Mouse (Mus musculus): Measurements from ENCODE around the gene Ptpn3. TPM values are rescaled to one million over a fixed set of nuclear protein-coding genes. Genes with fewer than 3 reads are reported as not detected.

The Ptpn3 gene
- polyA plus RNA-seq, 1 experiment from 2014 or later = 5.2 TPM

GRCm38 (mm10) chr4:57282630-57283029, 19.0 kb downstream of the Ptpn3 start:
- ATAC-seq (ENCODE audit: low FRiP score, low TSS enrichment) = no peak
- no peak overlapping the region for H3K9ac ChIP-seq (ENCODE audit: low read length)
- no peaks in the 10 kb centered on the region for H3K36me3 ChIP-seq (ENCODE audit: control insufficient read depth, insufficient read depth, low read length)
- DNase-seq (ENCODE audit: low spot score) = no peak
- 0 out of 2 replicates have a peak overlapping the region, but pooled peaks have one; percentile 45 for H3K27ac ChIP-seq (replicated peaks)
- no peak overlapping the region for H3K4me2 ChIP-seq (replicated peaks; ENCODE audit: low read depth)
- H3K27me3 ChIP-seq (ENCODE audit: control insufficient read depth, insufficient read depth, low read length) = no peaks in the 10 kb centered on the region
- 56% methylated on average over 6 of the region's 6 CpGs for WGBS
- TF ChIP-seq CTCF (IDR thresholded peaks at IDR 0.05; ENCODE audit: low read depth) = no peak
- no peak for TF ChIP-seq EP300 (optimal IDR thresholded peaks at IDR 0.05)
- H3K9me3 ChIP-seq (ENCODE audit: control insufficient read depth, low read length) = no peaks in the 10 kb centered on the region
- H3K4me1 ChIP-seq (replicated peaks; ENCODE audit: control insufficient read depth, insufficient read depth) = peaks cover 4% of the 10 kb centered on the region; the same call in 1 of the 2 replicates
- H3K4me3 ChIP-seq (ENCODE audit: low read depth, low read length) = no peak overlapping the region

- TF ChIP-seq CTCF (IDR thresholded peaks at IDR 0.05; ENCODE audit: low read depth) = no peak
- TF ChIP-seq EP300 (optimal IDR thresholded peaks at IDR 0.05) = no peak
- Histone ChIP-seq H3K4me3 (ENCODE audit: low read depth, low read length) (no peak overlapping the region), H3K27me3 (ENCODE audit: control insufficient read depth, insufficient read depth, low read length) (no peaks in the 10 kb centered on the region), H3K27ac (replicated peaks) (peak overlapping the region; percentile 65), H3K9ac (ENCODE audit: low read length) (no peak overlapping the region), H3K9me3 (ENCODE audit: control insufficient read depth, low read length) (no peaks in the 10 kb centered on the region), H3K4me2 (replicated peaks; ENCODE audit: low read depth) (no peak overlapping the region), H3K4me1 (replicated peaks; ENCODE audit: control insufficient read depth, insufficient read depth) (peaks cover 4% of the 10 kb centered on the region; the same call in 1 of the 2 replicates), H3K36me3 (ENCODE audit: control insufficient read depth, insufficient read depth, low read length) (no peaks in the 10 kb centered on the region)
- ATAC-seq (ENCODE audit: low FRiP score, low TSS enrichment) (peak; percentile 92), DNase-seq (ENCODE audit: low spot score) (peak; percentile 70)
- 40% methylated on average over 5 of the region's 5 CpGs for WGBS
Observed at GRCm38 (mm10) chr4:57282179-57282578, 19.5 kb downstream of the Ptpn3 start.

GRCm38 (mm10) chr4:57280888-57281287, 20.7 kb downstream of the Ptpn3 start:
- Histone ChIP-seq H3K27me3 (ENCODE audit: control insufficient read depth, insufficient read depth, low read length) (no peaks in the 10 kb centered on the region), H3K4me1 (replicated peaks; ENCODE audit: control insufficient read depth, insufficient read depth) (peaks cover 4% of the 10 kb centered on the region; the same call in 1 of the 2 replicates), H3K4me2 (replicated peaks; ENCODE audit: low read depth) (no peak overlapping the region), H3K27ac (replicated peaks) (no peak overlapping the region), H3K4me3 (ENCODE audit: low read depth, low read length) (no peak overlapping the region), H3K9ac (ENCODE audit: low read length) (no peak overlapping the region), H3K9me3 (ENCODE audit: control insufficient read depth, low read length) (no peaks in the 10 kb centered on the region), H3K36me3 (ENCODE audit: control insufficient read depth, insufficient read depth, low read length) (no peaks in the 10 kb centered on the region)
- 41% methylated on average over 5 of the region's 5 CpGs for WGBS
- TF ChIP-seq CTCF (IDR thresholded peaks at IDR 0.05; ENCODE audit: low read depth) = no peak
- TF ChIP-seq EP300 (optimal IDR thresholded peaks at IDR 0.05) = no peak
- ATAC-seq (ENCODE audit: low FRiP score, low TSS enrichment) (no peak), DNase-seq (ENCODE audit: low spot score) (no peak)

- Histone ChIP-seq H3K9me3 (ENCODE audit: control insufficient read depth, low read length) (no peaks in the 10 kb centered on the region), H3K36me3 (ENCODE audit: control insufficient read depth, insufficient read depth, low read length) (no peaks in the 10 kb centered on the region), H3K4me1 (replicated peaks; ENCODE audit: control insufficient read depth, insufficient read depth) (peaks cover 4% of the 10 kb centered on the region; the same call in 1 of the 2 replicates), H3K4me3 (ENCODE audit: low read depth, low read length) (no peak overlapping the region), H3K4me2 (replicated peaks; ENCODE audit: low read depth) (no peak overlapping the region), H3K27me3 (ENCODE audit: control insufficient read depth, insufficient read depth, low read length) (no peaks in the 10 kb centered on the region), H3K9ac (ENCODE audit: low read length) (no peak overlapping the region), H3K27ac (replicated peaks) (no peak overlapping the region)
- DNase-seq (ENCODE audit: low spot score) (peak; percentile 71), ATAC-seq (ENCODE audit: low FRiP score, low TSS enrichment) (no peak)
- 23% methylated on average over 8 of the region's 8 CpGs for whole genome bisulfite sequencing
- no peak for TF ChIP-seq EP300 (optimal IDR thresholded peaks at IDR 0.05)
- TF ChIP-seq CTCF (IDR thresholded peaks at IDR 0.05; ENCODE audit: low read depth) = no peak
Observed at GRCm38 (mm10) chr4:57279229-57279628, 22.4 kb downstream of the Ptpn3 start.

GRCm38 (mm10) chr4:57278812-57279211, 22.8 kb downstream of the Ptpn3 start:
- Histone ChIP-seq H3K36me3 (ENCODE audit: control insufficient read depth, insufficient read depth, low read length) (no peaks in the 10 kb centered on the region), H3K9me3 (ENCODE audit: control insufficient read depth, low read length) (no peaks in the 10 kb centered on the region), H3K4me1 (replicated peaks; ENCODE audit: control insufficient read depth, insufficient read depth) (peaks cover 4% of the 10 kb centered on the region; the same call in 1 of the 2 replicates), H3K4me3 (ENCODE audit: low read depth, low read length) (no peak overlapping the region), H3K27ac (replicated peaks) (no peak overlapping the region; the same call in 1 of the 2 replicates), H3K27me3 (ENCODE audit: control insufficient read depth, insufficient read depth, low read length) (no peaks in the 10 kb centered on the region), H3K4me2 (replicated peaks; ENCODE audit: low read depth) (no peak overlapping the region), H3K9ac (ENCODE audit: low read length) (no peak overlapping the region)
- WGBS = 56% methylated on average over 10 of the region's 10 CpGs
- no peak for DNase-seq (ENCODE audit: low spot score)
- TF ChIP-seq CTCF (IDR thresholded peaks at IDR 0.05; ENCODE audit: low read depth) = no peak
- no peak for TF ChIP-seq EP300 (optimal IDR thresholded peaks at IDR 0.05)
- no peak for ATAC-seq (ENCODE audit: low FRiP score, low TSS enrichment)

GRCm38 (mm10) chr4:57277671-57278070, 24.0 kb downstream of the Ptpn3 start:
- no peak for DNase-seq (ENCODE audit: low spot score)
- H3K9ac ChIP-seq (ENCODE audit: low read length) = no peak overlapping the region
- H3K27me3 ChIP-seq (ENCODE audit: control insufficient read depth, insufficient read depth, low read length) = no peaks in the 10 kb centered on the region
- no peaks in the 10 kb centered on the region for H3K36me3 ChIP-seq (ENCODE audit: control insufficient read depth, insufficient read depth, low read length)
- TF ChIP-seq EP300 (optimal IDR thresholded peaks at IDR 0.05) = no peak
- no peak for TF ChIP-seq CTCF (IDR thresholded peaks at IDR 0.05; ENCODE audit: low read depth)
- no peaks in the 10 kb centered on the region for H3K9me3 ChIP-seq (ENCODE audit: control insufficient read depth, low read length)
- no peak overlapping the region for H3K4me3 ChIP-seq (ENCODE audit: low read depth, low read length)
- H3K4me1 ChIP-seq (replicated peaks; ENCODE audit: control insufficient read depth, insufficient read depth) = peaks cover 4% of the 10 kb centered on the region; the same call in 1 of the 2 replicates
- ATAC-seq (ENCODE audit: low FRiP score, low TSS enrichment) = no peak
- no peak overlapping the region for H3K4me2 ChIP-seq (replicated peaks; ENCODE audit: low read depth)
- no peak overlapping the region for H3K27ac ChIP-seq (replicated peaks)
- 77% methylated on average over 3 of the region's 3 CpGs for WGBS
